Mouse (Mus musculus): Measurements from ENCODE around the gene Jade2. TPM values are rescaled to one million over a fixed set of nuclear protein-coding genes. Genes with fewer than 3 reads are reported as not detected.
"Not testable (repeated sequence)": the region's sequence is repeated elsewhere in the genome, so short reads cannot be mapped to it uniquely, and the experiment has no call there.

Jade2 gene
- polyA plus RNA-seq, 1 experiment from 2014 or later: 1.6 TPM

GRCm38 (mm10) chr11:51790662-51791061 lies 66.8 kb downstream of the Jade2 start:
- H3K4me1 ChIP-seq (ENCODE audit: control insufficient read depth, insufficient read depth, low read length): no peaks in the 10 kb centered on the region
- no peak overlapping the region for H3K4me2 ChIP-seq (ENCODE audit: low read depth, low read length)
- no peak overlapping the region for H3K9ac ChIP-seq (ENCODE audit: low read length)
- H3K4me3 ChIP-seq (ENCODE audit: low read length): no peak overlapping the region
- WGBS: 97% methylated on average over 7 of the region's 7 CpGs
- peaks cover 36% of the 10 kb centered on the region for H3K36me3 ChIP-seq (ENCODE audit: control insufficient read depth, insufficient read depth)
- H3K27ac ChIP-seq (ENCODE audit: low read length): no peak overlapping the region
- no peaks in the 10 kb centered on the region for H3K27me3 ChIP-seq (ENCODE audit: control insufficient read depth, insufficient read depth, low read length)
- no peak for ATAC-seq (replicated peaks; ENCODE audit: extremely low read depth, insufficient read depth, low FRiP score)
- H3K9me3 ChIP-seq (replicated peaks; ENCODE audit: control insufficient read depth, low read length): 0 out of 2 replicates have a peak, but pooled peaks cover 3% of the 10 kb centered on the region

- H3K9me3 ChIP-seq (replicated peaks; ENCODE audit: control insufficient read depth, low read length): not testable (repeated sequence)
Measured at GRCm38 (mm10) chr11:51789735-51790134, 67.7 kb downstream of the Jade2 start.

GRCm38 (mm10) chr11:51785926-51786325 lies 71.5 kb downstream of the Jade2 start:
- Histone ChIP-seq H3K9me3 (replicated peaks; ENCODE audit: control insufficient read depth, low read length) (0 out of 2 replicates have a peak, but pooled peaks cover 3% of the 10 kb centered on the region), H3K4me3 (ENCODE audit: low read length) (no peak overlapping the region), H3K27ac (ENCODE audit: low read length) (no peak overlapping the region), H3K27me3 (ENCODE audit: control insufficient read depth, insufficient read depth, low read length) (no peaks in the 10 kb centered on the region), H3K36me3 (ENCODE audit: control insufficient read depth, insufficient read depth) (peaks cover 39% of the 10 kb centered on the region), H3K4me1 (ENCODE audit: control insufficient read depth, insufficient read depth, low read length) (0 out of 2 replicates have a peak, but pooled peaks cover 4% of the 10 kb centered on the region), H3K4me2 (ENCODE audit: low read depth, low read length) (no peak overlapping the region), H3K9ac (ENCODE audit: low read length) (no peak overlapping the region)
- WGBS: 89% methylated on average over 6 of the region's 6 CpGs
- ATAC-seq (replicated peaks; ENCODE audit: extremely low read depth, insufficient read depth, low FRiP score): no peak

More at GRCm38 (mm10) chr11:51789735-51790134, 67.7 kb downstream of the Jade2 start:
- not testable (repeated sequence) for H3K9ac ChIP-seq (ENCODE audit: low read length); ATAC-seq (replicated peaks; ENCODE audit: extremely low read depth, insufficient read depth, low FRiP score); H3K4me2 ChIP-seq (ENCODE audit: low read depth, low read length); H3K4me1 ChIP-seq (ENCODE audit: control insufficient read depth, insufficient read depth, low read length); H3K4me3 ChIP-seq (ENCODE audit: low read length); H3K27ac ChIP-seq (ENCODE audit: low read length); H3K27me3 ChIP-seq (ENCODE audit: control insufficient read depth, insufficient read depth, low read length)
- H3K36me3 ChIP-seq (ENCODE audit: control insufficient read depth, insufficient read depth): peaks cover 39% of the 10 kb centered on the region
- WGBS: 85% methylated on average over 4 of the region's 4 CpGs

- H3K27me3 ChIP-seq (ENCODE audit: control insufficient read depth, insufficient read depth, low read length): no peaks in the 10 kb centered on the region
- 80% methylated on average over 6 of the region's 6 CpGs for WGBS
Measured at GRCm38 (mm10) chr11:51782721-51783120, 74.7 kb downstream of the Jade2 start.

DNA sequence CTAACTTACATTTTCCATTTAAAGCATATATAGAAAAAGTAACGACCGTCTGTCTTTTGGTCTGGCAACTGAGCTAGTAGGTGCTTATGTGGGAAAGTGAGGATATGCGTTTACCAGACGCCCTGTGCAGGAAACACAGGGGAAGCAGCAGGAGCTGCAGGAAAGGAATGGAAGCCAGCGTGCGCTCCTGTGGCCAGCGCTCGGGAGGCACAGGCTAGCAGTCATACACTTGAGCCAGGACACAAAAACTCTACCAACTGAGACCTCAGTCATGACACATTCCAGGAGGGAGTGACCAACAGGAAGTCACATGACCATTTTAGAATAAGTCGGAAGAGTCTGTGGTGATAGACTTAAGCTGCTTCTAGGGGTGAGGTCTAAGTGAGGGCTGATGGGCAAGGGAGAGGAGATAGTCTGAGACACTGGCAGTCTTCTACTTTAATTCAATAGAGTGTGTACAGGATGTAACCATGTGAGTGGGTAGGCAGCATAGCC lies 76.6 kb downstream of the Jade2 start:
- 0 out of 2 replicates have a peak, but pooled peaks cover 4% of the 10 kb centered on the region for H3K4me1 ChIP-seq (ENCODE audit: control insufficient read depth, insufficient read depth, low read length)
- H3K4me3 ChIP-seq (ENCODE audit: low read length): no peak overlapping the region
- no peak overlapping the region for H3K27ac ChIP-seq (ENCODE audit: low read length)
- no peaks in the 10 kb centered on the region for H3K27me3 ChIP-seq (ENCODE audit: control insufficient read depth, insufficient read depth, low read length)
- no peak overlapping the region for H3K4me2 ChIP-seq (ENCODE audit: low read depth, low read length)
- peaks cover 21% of the 10 kb centered on the region for H3K36me3 ChIP-seq (ENCODE audit: control insufficient read depth, insufficient read depth)
- no peak for ATAC-seq (replicated peaks; ENCODE audit: extremely low read depth, insufficient read depth, low FRiP score)
- 0 out of 2 replicates have a peak, but pooled peaks cover under 1% of the 10 kb centered on the region for H3K9me3 ChIP-seq (replicated peaks; ENCODE audit: control insufficient read depth, low read length)
- H3K9ac ChIP-seq (ENCODE audit: low read length): no peak overlapping the region
- 79% methylated on average over 9 of the region's 9 CpGs for WGBS

More at GRCm38 (mm10) chr11:51782721-51783120, 74.7 kb downstream of the Jade2 start:
- H3K4me2 ChIP-seq (ENCODE audit: low read depth, low read length): no peak overlapping the region
- 0 out of 2 replicates have a peak, but pooled peaks cover 3% of the 10 kb centered on the region for H3K9me3 ChIP-seq (replicated peaks; ENCODE audit: control insufficient read depth, low read length)
- H3K27ac ChIP-seq (ENCODE audit: low read length): no peak overlapping the region
- no peak overlapping the region for H3K9ac ChIP-seq (ENCODE audit: low read length)
- H3K4me1 ChIP-seq (ENCODE audit: control insufficient read depth, insufficient read depth, low read length): 0 out of 2 replicates have a peak, but pooled peaks cover 4% of the 10 kb centered on the region
- peaks cover 33% of the 10 kb centered on the region for H3K36me3 ChIP-seq (ENCODE audit: control insufficient read depth, insufficient read depth)
- H3K4me3 ChIP-seq (ENCODE audit: low read length): no peak overlapping the region
- no peak for ATAC-seq (replicated peaks; ENCODE audit: extremely low read depth, insufficient read depth, low FRiP score)

DNA sequence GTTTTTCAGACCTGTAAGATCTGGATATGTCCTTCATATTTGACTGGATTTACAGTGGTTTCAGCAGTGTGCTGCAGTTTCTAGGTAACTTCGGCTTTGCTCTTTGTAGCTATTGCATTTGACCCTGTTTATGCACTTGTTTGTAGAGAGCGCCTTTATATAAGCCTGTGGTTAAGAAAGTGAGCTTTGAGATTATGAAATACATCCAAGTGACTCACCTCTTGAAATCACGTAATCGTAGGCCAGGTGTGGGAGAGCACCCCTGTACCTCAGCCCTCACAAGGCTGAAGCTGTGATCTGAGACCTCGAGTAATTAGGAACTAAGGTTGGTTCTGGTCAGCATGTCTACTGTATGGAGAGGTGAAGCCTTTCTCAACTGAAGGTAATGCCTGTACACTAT lies 80.0 kb downstream of the Jade2 start:
- no peak overlapping the region for H3K4me3 ChIP-seq (ENCODE audit: low read length)

DNA sequence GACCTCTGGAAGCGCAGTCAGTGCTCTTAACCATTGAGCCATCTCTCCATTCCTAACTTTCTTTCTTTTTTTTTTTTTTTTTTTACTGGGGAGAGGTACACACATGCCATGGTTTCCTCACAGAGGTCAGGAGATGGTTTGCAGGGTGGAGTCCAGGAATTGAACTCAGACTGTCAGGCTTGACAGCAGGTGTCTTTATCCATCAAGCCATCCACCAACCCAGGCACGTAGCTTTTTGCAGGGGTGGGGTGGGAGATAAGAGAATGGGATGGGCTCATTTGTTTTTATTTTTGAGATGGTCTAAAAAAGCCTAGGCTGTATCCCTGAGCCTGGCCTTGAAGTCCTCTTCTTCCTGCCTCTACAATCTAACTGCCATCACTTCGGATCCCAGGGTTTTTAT lies 81.9 kb downstream of the Jade2 start:
- Histone ChIP-seq H3K4me2 (ENCODE audit: low read depth, low read length) (no peak overlapping the region), H3K27me3 (ENCODE audit: control insufficient read depth, insufficient read depth, low read length) (no peaks in the 10 kb centered on the region), H3K36me3 (ENCODE audit: control insufficient read depth, insufficient read depth) (0 out of 2 replicates have a peak, but pooled peaks cover 2% of the 10 kb centered on the region), H3K27ac (ENCODE audit: low read length) (no peak overlapping the region), H3K4me1 (ENCODE audit: control insufficient read depth, insufficient read depth, low read length) (peaks cover 3% of the 10 kb centered on the region; the same call in 1 of the 2 replicates), H3K4me3 (ENCODE audit: low read length) (no peak overlapping the region), H3K9ac (ENCODE audit: low read length) (no peak overlapping the region), H3K9me3 (replicated peaks; ENCODE audit: control insufficient read depth, low read length) (no peaks in the 10 kb centered on the region)
- WGBS: 94% methylated on average over 3 of the region's 3 CpGs
- no peak for ATAC-seq (replicated peaks; ENCODE audit: extremely low read depth, insufficient read depth, low FRiP score)

More for the DNA sequence above, 80.0 kb downstream of the Jade2 start:
- Histone ChIP-seq H3K9ac (ENCODE audit: low read length) (no peak overlapping the region), H3K4me2 (ENCODE audit: low read depth, low read length) (no peak overlapping the region), H3K36me3 (ENCODE audit: control insufficient read depth, insufficient read depth) (peaks cover 12% of the 10 kb centered on the region; the same call in 1 of the 2 replicates), H3K4me1 (ENCODE audit: control insufficient read depth, insufficient read depth, low read length) (0 out of 2 replicates have a peak, but pooled peaks cover 4% of the 10 kb centered on the region), H3K27me3 (ENCODE audit: control insufficient read depth, insufficient read depth, low read length) (no peaks in the 10 kb centered on the region), H3K27ac (ENCODE audit: low read length) (no peak overlapping the region), H3K9me3 (replicated peaks; ENCODE audit: control insufficient read depth, low read length) (no peaks in the 10 kb centered on the region)
- WGBS: 92% methylated on average over 5 of the region's 5 CpGs
- no peak for ATAC-seq (replicated peaks; ENCODE audit: extremely low read depth, insufficient read depth, low FRiP score)

DNA sequence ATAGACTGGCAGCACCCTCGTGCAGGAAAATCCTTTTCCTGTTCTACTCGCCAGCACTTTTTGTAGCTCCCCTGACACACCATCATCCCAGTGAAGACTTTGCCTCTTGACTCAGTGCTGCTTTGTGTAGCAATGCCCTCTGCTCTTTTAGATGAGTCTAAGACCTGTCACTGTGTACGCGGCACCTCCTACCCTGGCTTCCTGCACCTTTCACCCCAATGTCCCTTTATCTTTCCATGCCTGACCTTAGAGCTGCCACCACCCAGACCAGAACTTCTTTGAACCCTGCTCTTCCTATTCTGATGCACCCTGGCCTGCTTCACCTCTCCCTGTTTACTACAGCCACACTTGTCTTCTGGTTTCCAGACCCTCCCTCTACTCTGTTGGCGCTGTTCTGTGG lies 89.2 kb downstream of the Jade2 start:
- Histone ChIP-seq H3K27ac (ENCODE audit: low read length) (no peak overlapping the region), H3K36me3 (ENCODE audit: control insufficient read depth, insufficient read depth) (no peaks in the 10 kb centered on the region), H3K4me2 (ENCODE audit: low read depth, low read length) (no peak overlapping the region), H3K9me3 (replicated peaks; ENCODE audit: control insufficient read depth, low read length) (no peaks in the 10 kb centered on the region), H3K9ac (ENCODE audit: low read length) (no peak overlapping the region), H3K4me3 (ENCODE audit: low read length) (no peak overlapping the region), H3K27me3 (ENCODE audit: control insufficient read depth, insufficient read depth, low read length) (no peaks in the 10 kb centered on the region), H3K4me1 (ENCODE audit: control insufficient read depth, insufficient read depth, low read length) (peaks cover 10% of the 10 kb centered on the region)
- WGBS: 61% methylated on average over 5 of the region's 5 CpGs
- ATAC-seq (replicated peaks; ENCODE audit: extremely low read depth, insufficient read depth, low FRiP score): no peak

GRCm38 (mm10) chr11:51767579-51768220 lies 89.8 kb downstream of the Jade2 start:
- H3K4me1 ChIP-seq (ENCODE audit: control insufficient read depth, insufficient read depth, low read length): peaks cover 10% of the 10 kb centered on the region
- no peaks in the 10 kb centered on the region for H3K36me3 ChIP-seq (ENCODE audit: control insufficient read depth, insufficient read depth)
- no peaks in the 10 kb centered on the region for H3K27me3 ChIP-seq (ENCODE audit: control insufficient read depth, insufficient read depth, low read length)
- H3K4me3 ChIP-seq (ENCODE audit: low read length): no peak overlapping the region
- no peak overlapping the region for H3K9ac ChIP-seq (ENCODE audit: low read length)
- ATAC-seq (replicated peaks; ENCODE audit: extremely low read depth, insufficient read depth, low FRiP score): no peak
- H3K4me2 ChIP-seq (ENCODE audit: low read depth, low read length): no peak overlapping the region
- no peak overlapping the region for H3K27ac ChIP-seq (ENCODE audit: low read length)
- 63% methylated on average over 8 of the region's 8 CpGs for WGBS
- no peaks in the 10 kb centered on the region for H3K9me3 ChIP-seq (replicated peaks; ENCODE audit: control insufficient read depth, low read length)
